Mouse (Mus musculus): Measurements from ENCODE around the gene Atp8b2.

- TF ChIP-seq CTCF (IDR thresholded peaks at IDR 0.05; ENCODE audit: low read depth, low read length) (no peak), GATA1 (IDR thresholded peaks at IDR 0.05; ENCODE audit: borderline replicate concordance, low read length) (no peak), TAL1 (conservative IDR thresholded peaks at IDR 0.05; ENCODE audit: low read depth, low read length) (no peak), GATA2 (IDR thresholded peaks at IDR 0.05; ENCODE audit: borderline replicate concordance, low read depth, low read length) (no peak), POLR2AphosphoS5 (IDR thresholded peaks at IDR 0.05; ENCODE audit: insufficient replicate concordance, low read depth, low read length) (no peak)
Measured at GRCm38 (mm10) chr3:89959435-89959834, 3.9 kb downstream of the Atp8b2 start.

Data from G1E (cell line).